Mouse (Mus musculus): ENCODE measurements around the gene Tmem186.
A peak's percentile ranks its signal among the peaks of the same experiment; 100 is the strongest.

Gene Tmem186

GRCm38 (mm10) chr16:8637217-8638051 is at the start of gene Tmem186, which contains the start of gene Pmm2:
Gene Tmem186 (minus strand): TSS chr16:8637712.
Gene Pmm2 (plus strand): TSS chr16:8637674.
- DNase-seq (ENCODE audit: extremely low spot score), result peak; percentile 85

GRCm38 (mm10) chr16:8686871-8687535 is 49.5 kb upstream of the Tmem186 start:
- DNase-seq (ENCODE audit: extremely low spot score), result no peak

- peak; percentile 72 for DNase-seq (ENCODE audit: extremely low spot score)
Observed at GRCm38 (mm10) chr16:8686121-8686870, 48.8 kb upstream of the Tmem186 start.

GRCm38 (mm10) chr16:8685087-8685486 is 47.6 kb upstream of the Tmem186 start:
- no peak for DNase-seq (ENCODE audit: extremely low spot score)

GRCm38 (mm10) chr16:8680470-8680869 is 43.0 kb upstream of the Tmem186 start, which contains the start of gene Gm5767:
Gene Gm5767 (plus strand): TSS chr16:8680770.
- no peak for DNase-seq (ENCODE audit: extremely low spot score)

GRCm38 (mm10) chr16:8679780-8680179 is 42.3 kb upstream of the Tmem186 start:
- DNase-seq (ENCODE audit: extremely low spot score), result no peak

- DNase-seq (ENCODE audit: extremely low spot score), result no peak
Observed at GRCm38 (mm10) chr16:8678676-8679075, 41.2 kb upstream of the Tmem186 start.

GRCm38 (mm10) chr16:8678035-8678434 is 40.5 kb upstream of the Tmem186 start:
- DNase-seq (ENCODE audit: extremely low spot score), result no peak

GRCm38 (mm10) chr16:8676800-8677199 is 39.3 kb upstream of the Tmem186 start:
- DNase-seq (ENCODE audit: extremely low spot score), result peak; percentile 50

- no peak for DNase-seq (ENCODE audit: extremely low spot score)
Observed at GRCm38 (mm10) chr16:8676228-8676627, 38.7 kb upstream of the Tmem186 start.

- DNase-seq (ENCODE audit: extremely low spot score), result no peak
Observed at GRCm38 (mm10) chr16:8675559-8675958, 38.0 kb upstream of the Tmem186 start.

GRCm38 (mm10) chr16:8674165-8674564 is 36.7 kb upstream of the Tmem186 start:
- DNase-seq (ENCODE audit: extremely low spot score), result peak; percentile 81

GRCm38 (mm10) chr16:8673343-8673742 is 35.8 kb upstream of the Tmem186 start:
- DNase-seq (ENCODE audit: extremely low spot score), result no peak

GRCm38 (mm10) chr16:8672811-8673210 is 35.3 kb upstream of the Tmem186 start:
- no peak for DNase-seq (ENCODE audit: extremely low spot score)

- no peak for DNase-seq (ENCODE audit: extremely low spot score)
Observed at GRCm38 (mm10) chr16:8672350-8672687, 34.8 kb upstream of the Tmem186 start.

- DNase-seq (ENCODE audit: extremely low spot score), result peak; percentile 94
Observed at GRCm38 (mm10) chr16:8671551-8672349, 34.2 kb upstream of the Tmem186 start, which contains the start of gene Carhsp1. Gene Carhsp1 (minus strand): TSS chr16:8672155.

GRCm38 (mm10) chr16:8670041-8671035 is 32.8 kb upstream of the Tmem186 start:
- peak; percentile 66 for DNase-seq (ENCODE audit: extremely low spot score)

GRCm38 (mm10) chr16:8669432-8669831 is 31.9 kb upstream of the Tmem186 start:
- no peak for DNase-seq (ENCODE audit: extremely low spot score)

GRCm38 (mm10) chr16:8668386-8668785 is 30.9 kb upstream of the Tmem186 start:
- no peak for DNase-seq (ENCODE audit: extremely low spot score)

GRCm38 (mm10) chr16:8667814-8668213 is 30.3 kb upstream of the Tmem186 start:
- DNase-seq (ENCODE audit: extremely low spot score), result no peak
